Mouse (Mus musculus) lung, postnatal 0 days (tissue): ENCODE data around the gene Pcgf3.

Source experiments
- CTCF ChIP-seq: IDR thresholded peaks from 2 replicates; pipeline ENCODE4 v1.5.1; 2016; ENCODE audit warnings: antibody characterized with exemption, mild to moderate bottlenecking
- EP300 ChIP-seq: IDR thresholded peaks from 2 replicates; pipeline ENCODE4 v1.6.1; 2016; ENCODE audit warnings: antibody characterized with exemption, mild to moderate bottlenecking, control low read depth

- TF ChIP-seq EP300 (no peak), CTCF (no peak)
These were observed 13.2 kb upstream of the Pcgf3 start for GRCm38 (mm10) chr5:108447857-108448256.
